Mouse (Mus musculus): ENCODE results near the gene Lactbl1.
A peak's percentile ranks its signal among the peaks of the same experiment; 100 is the strongest.

Lactbl1 gene

DNA sequence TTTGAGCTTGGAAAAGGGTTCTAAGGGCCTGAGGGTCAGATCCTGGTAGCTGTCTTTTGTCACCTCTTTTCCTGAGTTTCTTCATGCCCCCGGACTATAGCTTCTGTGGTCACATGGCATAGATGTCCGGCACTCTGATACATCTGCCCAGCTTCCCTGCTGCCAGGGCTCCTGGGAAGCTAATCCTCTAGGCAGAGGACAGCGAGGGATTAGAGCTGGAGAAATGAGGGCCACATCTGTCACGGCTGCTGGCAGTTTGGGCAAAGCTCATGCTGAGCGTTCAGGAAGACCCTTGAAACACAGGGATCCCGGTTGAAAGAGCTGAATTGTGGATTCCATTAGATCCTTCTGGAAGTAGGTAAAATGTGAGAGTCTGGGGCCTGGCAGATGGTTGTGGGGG is at the start of gene Lactbl1:
Lactbl1 (plus strand) TSS at position 234 of the 400 bp plus-strand sequence.
- DNase-seq (ENCODE audit: low spot score in 2 of 2): no peak

DNA sequence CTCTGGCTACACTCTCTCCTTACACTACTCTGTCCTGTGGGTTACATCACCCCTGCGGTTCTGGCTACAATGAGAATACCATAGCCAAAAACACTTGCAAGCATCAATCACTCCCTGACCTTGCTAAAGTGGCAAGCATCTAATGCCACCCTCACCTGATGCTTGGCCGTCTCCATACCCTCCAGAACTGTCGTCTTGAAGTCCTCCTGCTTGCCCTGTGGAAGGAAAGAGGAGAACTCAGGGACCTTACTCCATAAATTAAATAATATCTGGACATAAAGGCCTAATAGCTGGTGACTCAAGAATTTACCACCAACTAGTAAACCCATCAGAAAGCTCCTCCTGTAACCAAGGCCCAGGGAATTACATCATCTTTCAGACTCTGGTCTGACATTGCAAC is 40.5 kb upstream of the Lactbl1 start:
- no peak for DNase-seq (ENCODE audit: low spot score in 2 of 2)

DNA sequence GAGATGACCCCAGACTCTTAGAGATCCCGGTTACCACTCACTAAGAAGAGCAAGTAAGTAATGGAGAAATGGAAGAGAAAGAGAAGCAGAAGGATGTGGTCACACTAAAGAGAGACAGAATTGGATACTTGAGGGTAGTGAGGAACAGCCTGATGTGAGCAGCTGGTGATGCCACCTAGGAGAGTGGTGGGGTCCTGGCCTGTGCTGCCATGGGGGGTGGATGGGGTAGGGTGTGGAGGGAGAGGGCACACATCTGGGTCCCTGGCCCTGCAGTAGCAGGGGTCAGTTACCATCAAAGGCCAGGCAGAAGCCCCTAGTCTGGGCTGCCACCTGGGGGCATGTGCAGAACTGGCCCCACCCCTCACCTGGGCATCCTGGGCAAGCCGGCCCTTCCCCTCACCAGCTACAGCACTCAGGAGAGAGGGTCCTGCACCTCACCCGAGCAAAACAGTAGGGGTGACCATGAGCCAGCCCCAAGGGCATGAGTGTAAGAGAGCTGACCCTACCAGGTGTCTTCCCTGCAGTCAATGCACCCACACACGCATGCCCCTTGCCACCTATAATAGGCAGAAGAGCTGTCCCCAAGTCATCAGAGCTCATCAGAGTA is 35.1 kb upstream of the Lactbl1 start:
- DNase-seq (ENCODE audit: low spot score in 2 of 2): no peak

DNA sequence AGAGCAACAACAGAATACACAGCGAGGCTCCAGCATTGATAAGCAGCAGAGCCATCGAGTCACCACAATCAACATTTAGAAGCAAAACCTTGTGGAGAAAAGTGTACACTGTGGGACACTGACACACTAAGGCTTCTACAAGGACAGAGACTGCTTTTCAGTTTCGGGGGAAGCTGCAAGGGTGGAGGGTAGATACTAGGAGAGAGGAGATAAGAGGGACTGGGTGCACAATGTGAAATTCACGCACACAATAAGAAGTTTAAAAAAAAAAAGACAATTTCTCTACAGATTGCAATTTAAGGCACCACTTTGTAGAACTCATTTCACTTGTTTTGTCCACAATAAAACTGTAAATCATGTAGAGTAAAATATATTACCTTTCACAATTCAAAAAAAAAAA is 34.4 kb upstream of the Lactbl1 start:
- no peak for DNase-seq (ENCODE audit: low spot score in 2 of 2)

DNA sequence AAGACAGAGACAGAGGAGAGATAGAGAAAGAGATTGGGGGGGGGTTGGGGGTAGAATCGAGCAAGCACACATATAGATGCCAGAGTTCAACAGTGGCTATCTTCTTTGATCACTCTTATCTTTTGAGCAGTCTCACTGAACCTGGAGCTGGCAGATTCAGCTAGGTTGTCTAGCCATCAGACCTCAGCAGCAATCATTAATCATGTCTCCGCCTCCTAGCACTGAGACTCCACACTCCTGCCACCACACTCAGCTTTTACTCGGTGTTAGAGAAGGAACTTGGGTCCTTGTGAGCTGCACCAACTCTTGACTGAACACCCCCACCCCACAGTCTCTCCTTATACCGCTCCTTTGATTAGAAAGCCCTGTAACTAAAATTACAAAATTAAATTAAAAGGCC is 30.3 kb upstream of the Lactbl1 start:
- DNase-seq (ENCODE audit: low spot score in 2 of 2): no peak

DNA sequence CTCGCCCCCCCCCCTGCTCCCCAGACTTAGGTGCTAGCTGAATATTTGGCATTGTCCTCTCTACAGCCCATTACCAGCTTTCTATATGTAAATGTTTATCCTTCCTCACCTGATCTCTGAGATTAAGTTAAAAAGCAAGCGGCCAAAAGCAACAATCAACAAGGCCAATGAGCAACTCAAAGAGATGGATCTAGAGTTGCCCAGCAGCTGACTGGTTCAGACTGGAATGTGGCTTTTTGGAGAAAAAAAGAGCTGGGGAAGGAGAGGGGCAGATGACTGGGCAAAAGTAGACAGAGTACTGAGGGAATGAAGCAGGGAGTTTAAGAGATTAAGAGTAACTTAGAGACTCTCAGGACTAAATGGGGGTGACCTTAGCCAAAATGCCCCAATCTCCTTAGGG is 28.4 kb upstream of the Lactbl1 start:
- no peak for DNase-seq (ENCODE audit: low spot score in 2 of 2)

DNA sequence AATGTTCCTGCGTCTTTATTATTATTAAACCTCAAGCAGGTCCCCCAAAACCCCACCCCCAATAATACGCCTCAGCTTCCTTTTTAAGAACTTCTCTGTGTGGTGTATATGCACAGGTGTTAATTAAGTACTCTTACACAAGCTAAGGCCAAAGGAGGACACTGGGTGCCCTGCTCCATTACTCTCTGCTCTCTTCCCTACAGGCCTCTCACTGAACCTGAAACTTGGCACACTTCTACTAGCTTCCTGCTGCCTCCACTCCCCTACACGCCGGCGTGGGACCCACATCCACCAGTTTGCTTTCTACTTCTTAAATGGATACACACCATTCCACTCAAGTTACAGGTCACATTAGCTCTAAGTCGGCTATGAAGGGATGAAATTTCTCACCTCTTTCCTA is 27.2 kb upstream of the Lactbl1 start:
- no peak for DNase-seq (ENCODE audit: low spot score in 2 of 2)

DNA sequence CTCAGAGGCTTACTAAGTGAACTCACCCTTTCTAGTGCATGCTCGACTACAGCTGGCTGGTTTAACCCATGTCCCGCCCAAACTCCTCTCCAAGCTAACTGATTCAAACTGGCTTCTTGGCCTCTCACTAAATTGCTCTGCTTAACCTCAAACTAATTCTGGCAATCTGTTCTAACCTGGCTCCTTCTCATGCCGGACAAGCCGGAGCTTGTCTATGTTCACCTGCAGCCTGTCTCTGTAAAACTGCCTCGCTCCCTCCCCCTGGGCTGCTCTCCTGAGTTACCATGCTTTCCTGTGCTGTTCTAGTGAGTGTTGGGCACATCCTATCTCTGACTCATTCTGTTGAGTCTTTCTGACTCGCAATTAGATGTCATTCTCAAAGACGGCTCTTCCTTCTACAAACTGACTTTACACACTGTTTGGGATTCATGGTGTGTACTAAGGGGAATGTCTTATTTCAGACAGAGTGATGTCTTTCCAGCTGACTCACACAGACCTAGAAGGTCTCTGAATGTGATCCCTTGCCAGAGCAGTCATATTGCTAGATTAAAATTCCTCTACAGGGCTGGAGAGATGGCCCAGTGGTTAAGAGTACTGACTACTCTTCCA is 24.0 kb upstream of the Lactbl1 start:
- no peak for DNase-seq (ENCODE audit: low spot score in 2 of 2)

DNA sequence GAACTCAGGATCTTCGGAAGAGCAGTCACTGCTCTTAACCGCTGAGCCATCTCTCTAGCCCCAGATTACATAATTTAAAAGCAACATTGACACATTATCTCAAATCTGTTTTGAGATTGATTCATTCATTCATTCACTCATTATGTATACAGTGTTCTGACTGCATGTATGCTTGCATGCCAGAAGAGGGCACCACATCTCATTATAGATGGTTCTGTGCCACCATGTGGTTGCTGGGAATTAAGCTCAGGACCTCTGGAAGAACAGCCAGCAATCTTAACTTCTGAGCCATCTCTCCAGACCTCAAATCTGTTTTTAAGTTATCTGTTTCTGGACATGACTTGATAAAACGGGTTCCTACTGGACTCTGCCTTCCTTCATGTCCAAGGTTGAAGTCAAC is 22.6 kb upstream of the Lactbl1 start:
- DNase-seq (ENCODE audit: low spot score in 2 of 2): no peak

DNA sequence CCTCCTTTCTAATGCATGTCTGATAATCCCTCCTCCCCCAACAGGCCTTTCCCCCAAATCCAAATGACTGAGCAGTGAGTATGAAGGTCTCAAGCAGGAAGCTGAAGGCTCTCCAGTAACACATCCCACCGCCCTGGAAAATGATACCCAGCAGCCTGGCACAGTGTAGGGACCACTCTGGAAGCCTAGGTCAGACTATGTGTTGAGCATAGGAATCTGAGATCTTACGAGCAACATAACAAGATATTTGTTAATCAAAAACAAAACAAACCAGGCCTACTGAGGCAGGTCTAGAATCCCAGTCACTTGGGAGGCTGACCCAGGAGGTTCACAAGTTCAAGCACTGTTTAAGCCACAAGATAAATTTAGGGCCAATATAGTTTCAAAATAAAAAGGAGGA is 21.9 kb upstream of the Lactbl1 start:
- no peak for DNase-seq (ENCODE audit: low spot score in 2 of 2)

DNA sequence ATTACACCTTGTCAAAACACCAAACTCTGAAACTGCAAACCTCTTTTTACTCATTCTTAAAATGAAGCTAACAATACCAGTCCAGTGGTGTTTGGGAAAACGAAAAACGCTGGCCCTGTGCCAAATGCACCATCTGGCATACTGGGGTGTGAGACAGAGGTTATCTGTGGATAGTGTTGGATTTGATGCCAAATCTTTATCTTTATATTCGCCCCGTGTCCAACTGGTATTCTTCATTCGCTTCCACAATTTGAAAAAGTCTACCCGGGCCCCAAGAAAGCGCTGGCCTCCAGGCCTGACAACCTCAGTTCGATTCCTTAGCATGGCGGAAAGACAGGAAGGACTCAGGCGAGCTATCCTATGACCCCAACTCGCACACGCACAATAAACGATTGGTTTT is 20.9 kb upstream of the Lactbl1 start:
- DNase-seq (ENCODE audit: low spot score in 2 of 2): peak in 1 of 2 experiments; percentile 61

DNA sequence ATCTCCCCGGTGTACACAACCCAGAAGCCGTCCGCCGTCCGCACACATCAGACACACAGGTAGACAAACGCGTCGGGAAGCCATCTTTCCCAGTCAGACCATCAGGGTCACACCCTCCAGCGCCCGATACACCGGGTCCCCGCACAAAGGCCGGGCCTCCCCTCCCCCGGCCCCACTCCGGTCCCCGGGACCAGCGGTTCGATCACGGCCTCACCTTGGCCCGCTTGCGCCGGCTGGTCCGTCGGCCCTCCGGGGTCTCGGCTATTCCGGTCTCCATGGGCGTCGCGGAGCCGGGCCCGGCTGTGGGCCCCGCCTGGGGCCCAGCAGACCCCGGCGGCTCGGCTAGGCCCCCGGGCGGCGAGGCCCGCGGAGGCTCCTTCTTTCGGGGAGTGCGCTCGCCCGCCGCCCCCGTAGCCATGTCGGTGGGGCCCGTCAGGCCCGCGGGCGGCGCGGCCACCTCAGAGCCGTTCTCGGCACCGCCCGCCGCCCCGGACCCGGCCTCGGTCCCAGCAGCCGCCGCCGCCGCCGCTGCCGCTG is 20.3 kb upstream of the Lactbl1 start:
- peak in 1 of 2 experiments; percentile 44 for DNase-seq (ENCODE audit: low spot score in 2 of 2)

DNA sequence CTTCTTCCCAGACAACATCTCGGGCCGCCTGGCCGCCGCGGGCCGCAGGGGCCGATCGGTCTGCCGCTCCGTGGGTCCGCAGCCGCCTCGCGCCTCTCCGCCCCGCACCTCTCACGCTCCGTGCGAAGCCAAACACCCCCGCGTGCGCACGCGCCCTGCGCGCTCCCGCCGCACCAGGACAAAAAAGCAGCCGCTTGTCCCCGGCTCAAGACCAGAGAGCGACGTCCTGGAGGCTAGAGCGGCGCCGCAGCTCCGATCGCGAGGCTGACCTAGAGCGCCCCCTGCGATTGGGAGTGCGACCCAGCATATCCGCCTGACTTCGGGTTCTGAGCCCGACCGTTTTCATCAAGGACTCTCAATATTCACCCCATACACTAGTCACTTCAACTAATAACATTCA is 19.9 kb upstream of the Lactbl1 start, which contains the start of gene Kdm1a:
Kdm1a (minus strand) TSS at position 156 of the 400 bp plus-strand sequence.
- peak; percentile 86 to 94 for DNase-seq (ENCODE audit: low spot score in 2 of 2)

DNA sequence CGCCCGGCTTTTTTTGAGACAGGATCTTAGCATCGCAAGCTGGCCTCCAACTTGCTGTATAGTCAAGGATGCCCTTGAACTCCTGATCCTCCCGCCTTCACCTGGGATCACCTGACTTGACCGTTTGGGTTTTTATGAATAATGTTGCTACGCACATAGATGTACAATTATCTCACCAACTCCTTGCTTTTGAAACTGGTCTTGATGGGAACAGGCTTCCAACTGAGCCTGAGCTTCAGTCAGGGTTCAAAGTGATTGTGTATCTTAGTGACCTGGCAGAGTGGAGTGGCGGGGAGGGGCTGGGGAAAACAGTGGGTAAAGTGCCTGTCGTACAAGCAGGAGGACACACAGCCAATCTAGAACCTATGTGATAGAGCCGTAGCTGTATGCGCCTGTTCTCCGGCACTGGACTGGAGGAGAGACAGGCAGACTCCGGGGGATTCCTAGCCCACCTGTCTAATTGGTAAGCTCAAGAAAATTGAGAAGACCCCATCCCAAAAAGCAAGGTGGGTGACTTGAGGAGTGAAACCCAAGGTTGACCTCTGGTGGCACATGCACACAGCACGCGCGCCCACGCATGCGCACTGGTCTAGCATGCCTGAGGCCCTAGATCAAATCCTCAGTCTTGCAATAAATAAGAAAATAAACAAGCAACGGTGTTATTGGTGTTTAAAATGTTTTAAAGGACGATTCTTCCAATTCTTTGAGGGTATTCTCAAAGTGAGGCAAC is 16.5 kb upstream of the Lactbl1 start:
- DNase-seq (ENCODE audit: low spot score in 2 of 2): no peak

DNA sequence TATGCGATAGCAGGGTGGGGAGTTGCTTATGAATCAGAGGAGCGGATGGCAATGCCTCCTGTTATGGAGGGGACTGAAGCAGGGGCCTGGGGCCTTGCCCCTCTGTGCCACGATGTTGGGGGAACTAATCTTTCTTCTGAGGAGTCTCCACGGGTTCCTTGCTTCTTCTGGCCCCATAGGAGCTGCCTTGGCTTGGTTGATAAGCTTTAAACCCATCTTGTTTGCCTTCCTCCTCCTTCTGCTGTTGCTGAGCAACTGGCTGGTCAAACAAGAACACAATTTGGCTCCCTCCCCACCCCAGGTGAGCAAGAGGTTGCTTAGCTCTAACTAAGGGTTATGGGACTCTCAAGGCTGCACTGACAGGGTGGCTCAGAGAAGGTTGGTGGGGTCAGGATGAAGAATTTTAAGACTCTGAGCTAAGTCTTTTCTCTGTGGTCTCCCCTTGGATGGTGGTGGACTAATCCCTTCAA is 12.0 kb upstream of the Lactbl1 start, which contains the start of gene Tex46:
Tex46 (plus strand) TSS at position 51 of the 470 bp plus-strand sequence.
- DNase-seq (ENCODE audit: low spot score in 2 of 2): no peak

DNA sequence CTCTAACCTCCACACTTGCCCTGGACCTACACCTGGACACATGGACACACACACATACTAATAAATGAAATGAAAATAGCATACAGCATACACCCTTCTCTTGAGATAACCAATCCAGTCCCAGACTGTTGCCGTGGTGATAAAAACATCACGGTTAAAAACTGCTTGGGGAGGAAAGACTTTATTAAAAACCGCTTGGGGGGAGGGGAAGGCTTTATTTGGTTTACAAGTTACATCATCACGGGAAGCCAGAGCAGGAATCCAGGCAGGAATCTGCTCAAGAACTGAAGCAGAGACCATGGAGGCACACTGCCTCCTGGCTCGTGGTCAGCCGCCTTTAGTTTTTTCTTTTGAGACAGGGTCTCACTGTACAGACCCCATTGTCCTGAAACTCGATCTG is 8.8 kb upstream of the Lactbl1 start:
- no peak for DNase-seq (ENCODE audit: low spot score in 2 of 2)

DNA sequence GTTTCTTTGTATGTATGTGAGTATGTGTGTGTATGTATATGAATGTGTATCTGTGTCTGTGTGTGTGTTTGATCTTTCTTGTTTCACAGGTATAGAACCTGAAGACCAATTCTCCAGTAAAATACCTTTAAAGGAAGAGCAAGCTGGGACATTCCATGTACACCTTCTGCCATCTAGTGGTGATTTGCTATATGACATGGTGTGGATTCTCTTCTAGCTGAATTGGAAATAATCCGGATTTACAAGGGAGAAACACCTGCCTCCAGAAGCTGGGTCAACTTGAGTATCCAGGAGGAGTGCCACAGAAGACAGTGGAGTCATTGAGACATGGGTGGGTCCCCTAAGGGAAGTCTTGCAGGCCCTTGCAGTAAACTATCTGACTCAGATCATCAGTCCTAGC is 1.1 kb upstream of the Lactbl1 start:
- no peak for DNase-seq (ENCODE audit: low spot score in 2 of 2)

DNA sequence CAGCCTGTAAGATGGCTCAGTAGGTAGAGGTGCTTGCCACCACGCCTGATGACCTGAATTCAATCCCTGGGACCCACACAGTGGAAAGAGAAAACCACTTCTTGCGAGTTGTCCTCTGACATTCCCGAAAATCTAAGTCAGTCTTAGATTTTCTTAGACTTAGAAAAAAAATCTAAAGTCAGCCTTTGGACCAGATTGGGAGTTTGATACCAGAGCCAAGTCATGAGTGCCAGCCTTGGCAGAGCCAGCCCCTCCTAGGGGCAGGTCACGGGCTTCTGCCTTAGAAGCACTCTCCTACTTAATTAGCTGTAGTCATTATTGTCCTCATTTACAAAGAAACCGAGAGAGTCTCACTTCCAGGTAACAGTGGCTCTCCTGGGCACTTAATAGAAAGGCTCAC is 465 bp upstream of the Lactbl1 start:
- DNase-seq (ENCODE audit: low spot score in 2 of 2): no peak

DNA sequence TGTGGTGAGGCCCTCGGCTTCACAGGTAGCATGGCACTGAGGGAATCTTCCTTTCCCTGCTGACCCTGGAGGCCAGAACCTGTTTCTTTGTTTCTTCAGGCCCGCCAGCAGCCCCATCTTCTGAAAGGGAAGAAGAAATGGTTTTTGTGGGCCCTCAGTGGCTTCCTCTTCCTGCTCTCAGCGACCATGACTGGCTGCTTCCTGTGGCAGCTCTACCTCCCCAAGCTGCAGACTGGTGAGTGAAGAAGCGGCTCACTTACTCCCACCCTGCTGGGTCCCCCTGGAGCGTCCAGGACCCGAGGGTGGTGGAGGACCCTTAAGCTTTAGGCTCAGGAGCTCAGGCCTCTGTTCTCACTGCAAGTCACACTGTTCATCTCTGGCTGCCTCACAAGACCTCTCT is 4.2 kb downstream of the Lactbl1 start:
- no peak for DNase-seq (ENCODE audit: low spot score in 2 of 2)

DNA sequence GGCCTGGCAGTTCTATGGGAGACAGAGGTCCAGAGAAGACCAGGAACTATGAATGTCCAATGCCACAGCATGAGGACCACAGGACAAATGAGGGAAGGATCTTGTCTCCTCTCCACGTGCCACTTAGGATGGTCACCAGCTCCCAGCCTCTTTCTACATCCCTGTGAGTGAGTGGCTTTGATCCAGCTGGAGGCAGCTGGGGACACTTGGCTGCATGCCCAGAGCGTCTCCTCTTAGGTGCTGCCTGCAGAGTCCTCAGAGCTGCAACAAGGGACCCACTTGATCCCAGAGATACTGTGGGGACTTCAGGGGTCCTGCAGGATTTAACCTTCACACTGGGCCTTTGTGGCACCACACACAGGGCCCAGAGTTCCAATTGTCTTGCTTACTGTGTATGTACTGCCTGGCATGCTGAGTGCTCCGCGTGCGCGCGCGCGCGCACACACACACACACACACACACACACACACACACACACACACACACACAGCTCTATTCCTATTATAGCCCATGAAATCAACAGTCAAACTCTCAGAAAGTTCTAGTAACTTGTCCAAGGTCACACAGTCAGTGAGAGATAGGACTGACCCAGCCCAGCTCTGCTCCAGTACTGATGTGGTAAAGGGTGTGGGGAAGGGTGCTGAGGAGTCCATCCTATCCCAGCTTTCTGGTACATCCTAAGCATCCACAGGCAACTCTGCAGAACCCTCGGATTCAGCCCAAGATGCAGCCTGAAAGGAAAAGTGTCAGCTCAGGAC is 9.0 kb downstream of the Lactbl1 start:
- peak; percentile 53 to 63 for DNase-seq (ENCODE audit: low spot score in 2 of 2)

DNA sequence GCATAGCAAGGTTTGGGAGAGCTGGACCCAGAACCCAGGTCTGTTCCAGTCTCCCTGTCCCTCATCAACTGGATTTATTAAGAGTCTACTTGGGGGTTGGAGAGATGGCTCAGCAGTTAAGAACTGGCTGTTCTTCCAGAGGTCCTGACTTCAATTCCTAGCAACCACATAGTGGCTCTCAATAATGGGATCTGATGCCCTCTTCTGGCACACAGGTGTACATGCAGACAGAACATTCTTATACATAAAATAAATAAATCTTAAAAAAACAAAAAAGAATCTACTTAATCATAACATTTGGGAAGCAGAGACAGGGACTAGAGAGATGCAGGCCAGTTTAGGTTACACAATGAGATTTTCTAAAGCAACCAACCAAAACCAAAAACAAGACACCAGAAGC is 13.6 kb downstream of the Lactbl1 start:
- DNase-seq (ENCODE audit: low spot score in 2 of 2): no peak

DNA sequence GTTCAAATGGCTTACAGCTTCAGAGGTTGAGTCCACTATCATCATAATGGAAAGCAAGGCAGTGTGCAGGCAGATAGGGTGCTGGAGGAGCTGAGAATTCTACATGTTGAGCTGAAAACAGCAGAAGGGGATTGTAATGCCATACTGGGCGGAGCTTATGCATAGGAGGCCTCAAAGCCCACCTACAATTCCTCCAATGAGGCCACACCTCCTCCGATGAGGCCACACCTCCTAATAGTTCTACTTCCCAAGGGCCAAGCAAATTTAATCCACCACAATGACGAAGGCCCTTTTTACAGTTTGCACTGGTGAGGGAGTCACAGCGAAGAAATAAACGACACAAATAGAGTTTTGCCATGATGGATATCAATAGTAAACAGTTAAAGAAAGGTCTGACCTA is 14.1 kb downstream of the Lactbl1 start:
- DNase-seq (ENCODE audit: low spot score in 2 of 2): no peak
